Mouse (Mus musculus) thymus, adult 2 months (tissue): ENCODE measurements around the gene Lpar3. TPM values are rescaled to one million over a fixed set of nuclear protein-coding genes. Genes with fewer than 3 reads are reported as not detected.

Experiments used
- DNase-seq: peaks from one replicate; pipeline ENCODE4 v3.0.0; 2021
- H3K27ac ChIP-seq: fragments of 200-500 bp; 2 replicates; pipeline ENCODE4 v1.5.1; 2012; ENCODE audit warnings: low read length, control low read depth; ENCODE audit not compliant: control insufficient read depth, insufficient read depth
- H3K27me3 ChIP-seq: fragments of 200-500 bp; 2 replicates; pipeline ENCODE4 v1.6.1; 2012; ENCODE audit warnings: mild to moderate bottlenecking, low read length, moderate library complexity, mixed read lengths; ENCODE audit not compliant: control insufficient read depth, insufficient read depth
- H3K36me3 ChIP-seq: fragments of 200-500 bp; 2 replicates; pipeline ENCODE4 v1.6.1; 2012; ENCODE audit warnings: mild to moderate bottlenecking, low read length, moderate library complexity; ENCODE audit not compliant: control insufficient read depth, insufficient read depth
- H3K4me1 ChIP-seq: fragments of 200-500 bp; replicated peaks from 2 replicates; pipeline ENCODE4 v1.6.1; 2012; ENCODE audit warnings: low read length; ENCODE audit not compliant: control insufficient read depth, insufficient read depth
- H3K4me3 ChIP-seq: fragments of 200-500 bp; 2 replicates; pipeline ENCODE4 v1.5.1; 2012; ENCODE audit warnings: mild to moderate bottlenecking, low read length, control low read depth, moderate library complexity; ENCODE audit not compliant: control insufficient read depth, insufficient read depth
- CTCF ChIP-seq: fragments of 200-500 bp; IDR thresholded peaks from 2 replicates; pipeline ENCODE4 v1.5.1; 2012; ENCODE audit warnings: mild to moderate bottlenecking, control low read depth, low read length, moderate library complexity, borderline replicate concordance; ENCODE audit not compliant: control insufficient read depth, poor library complexity, insufficient read depth; ENCODE audit errors: extremely low read depth
- POLR2A ChIP-seq: fragments of 200-500 bp; IDR thresholded peaks from 2 replicates; pipeline ENCODE4 v1.6.1; 2012; ENCODE audit warnings: mild to moderate bottlenecking, low read length, control low read depth, moderate library complexity; ENCODE audit not compliant: control insufficient read depth, poor library complexity, insufficient read depth; ENCODE audit errors: extremely low read depth
- WGBS: fragments of 180-500 bp; shearing (Covaris S2); methylation state at CpG from one replicate; pipeline ENCODE4 v1.1.7; 2018; 5-methylcytosine and 5-hydroxymethylcytosine counted together
- polyA plus RNA-seq: library from polyadenylated mRNA; depleted of rRNA; stranded (reverse); fragments of >200 nt; gene quantifications from 2 replicates; pipeline ENCODE4 v1.2.3, GENCODE M21; 2012

Gene Lpar3
- polyA plus RNA-seq, 1 experiment, result 2.3 TPM

DNA sequence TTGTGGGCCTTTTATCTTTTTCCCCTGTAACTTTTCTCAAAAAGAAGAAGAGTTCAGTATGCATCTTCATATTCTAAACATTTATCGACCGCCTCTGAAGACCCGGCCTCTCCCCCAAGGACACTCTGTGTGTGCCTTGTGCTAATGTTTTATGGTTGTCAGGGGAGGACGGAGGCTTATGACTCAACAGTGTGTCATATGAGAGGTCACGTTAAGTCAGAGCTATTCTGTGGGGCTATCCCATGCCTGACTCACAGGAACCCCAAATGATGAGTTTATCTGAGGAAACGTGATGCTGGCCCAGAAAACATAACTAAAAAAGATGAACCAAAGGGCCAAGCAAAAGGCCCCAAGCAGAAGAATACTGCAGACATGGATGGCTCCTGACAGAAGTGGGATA lies 31.0 kb downstream of the Lpar3 start:
- no peak for TF ChIP-seq CTCF
- TF ChIP-seq POLR2A, result no peak
- Histone ChIP-seq H3K4me3 (no peak overlapping the region), H3K27ac (no peak overlapping the region), H3K36me3 (no peaks in the 10 kb centered on the region), H3K4me1 (no peaks in the 10 kb centered on the region), H3K27me3 (no peaks in the 10 kb centered on the region)
- WGBS, result 87% methylated on average over 6 of the region's 6 CpGs
- no peak for DNase-seq

DNA sequence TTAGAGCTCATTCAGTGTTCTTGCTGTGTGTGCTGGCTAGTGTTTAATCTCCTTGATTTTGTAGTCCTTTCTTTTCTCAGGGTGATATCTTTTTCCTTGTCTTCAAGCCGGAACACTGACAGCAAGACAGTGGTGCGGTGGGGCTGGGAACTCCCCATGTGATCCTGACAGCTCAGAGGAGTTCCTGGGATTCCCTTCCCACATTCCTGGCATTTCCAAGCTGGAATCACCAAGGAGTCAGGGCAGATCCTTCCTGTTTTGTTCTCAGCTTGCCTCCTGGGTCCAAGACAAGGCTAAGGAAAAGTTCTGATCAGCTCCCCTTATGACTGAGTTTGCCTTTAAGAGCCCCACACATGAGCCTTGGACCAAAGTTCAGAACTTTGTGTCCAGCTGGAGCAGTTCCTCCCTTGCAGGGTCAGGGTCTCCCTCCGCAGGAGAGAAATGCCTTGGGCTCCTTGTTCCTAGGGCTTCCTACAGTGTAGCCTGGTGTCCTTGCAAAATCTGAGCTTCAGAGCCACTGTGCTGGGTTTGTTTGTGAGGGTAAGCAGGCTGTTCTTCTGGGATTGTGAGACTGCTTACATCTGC lies 33.1 kb downstream of the Lpar3 start:
- WGBS, result 86% methylated on average over 3 of the region's 3 CpGs
- DNase-seq, result no peak
- no peaks in the 10 kb centered on the region for H3K27me3 ChIP-seq
- no peaks in the 10 kb centered on the region for H3K36me3 ChIP-seq
- H3K4me3 ChIP-seq, result no peak overlapping the region
- H3K4me1 ChIP-seq, result no peaks in the 10 kb centered on the region
- TF ChIP-seq CTCF, result no peak
- TF ChIP-seq POLR2A, result no peak
- H3K27ac ChIP-seq, result no peak overlapping the region

DNA sequence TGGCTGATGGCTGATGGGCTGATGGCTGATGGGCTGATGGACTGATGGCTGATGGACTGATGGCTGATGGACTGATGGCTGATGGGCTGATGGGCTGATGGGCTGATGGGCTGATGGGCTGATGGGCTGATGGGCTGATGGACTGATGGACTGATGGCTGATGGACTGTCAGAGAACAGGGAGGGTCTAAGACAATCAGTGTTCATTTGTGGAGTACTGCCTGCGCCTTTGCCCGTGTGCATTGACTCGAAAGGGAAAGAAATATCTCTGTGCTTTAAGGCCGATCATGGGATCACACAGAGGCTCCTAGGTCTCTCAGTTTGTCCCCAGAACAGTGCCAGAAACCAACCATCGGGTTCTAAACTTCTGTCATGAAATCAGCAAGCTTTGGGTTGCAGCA lies 34.4 kb downstream of the Lpar3 start:
- H3K36me3 ChIP-seq, result no peaks in the 10 kb centered on the region
- WGBS, result 93% methylated on average over 5 of the region's 5 CpGs
- H3K4me1 ChIP-seq, result no peaks in the 10 kb centered on the region
- no peak for DNase-seq
- no peak overlapping the region for H3K4me3 ChIP-seq
- H3K27ac ChIP-seq, result no peak overlapping the region
- no peaks in the 10 kb centered on the region for H3K27me3 ChIP-seq
- no peak for TF ChIP-seq POLR2A
- no peak for TF ChIP-seq CTCF

DNA sequence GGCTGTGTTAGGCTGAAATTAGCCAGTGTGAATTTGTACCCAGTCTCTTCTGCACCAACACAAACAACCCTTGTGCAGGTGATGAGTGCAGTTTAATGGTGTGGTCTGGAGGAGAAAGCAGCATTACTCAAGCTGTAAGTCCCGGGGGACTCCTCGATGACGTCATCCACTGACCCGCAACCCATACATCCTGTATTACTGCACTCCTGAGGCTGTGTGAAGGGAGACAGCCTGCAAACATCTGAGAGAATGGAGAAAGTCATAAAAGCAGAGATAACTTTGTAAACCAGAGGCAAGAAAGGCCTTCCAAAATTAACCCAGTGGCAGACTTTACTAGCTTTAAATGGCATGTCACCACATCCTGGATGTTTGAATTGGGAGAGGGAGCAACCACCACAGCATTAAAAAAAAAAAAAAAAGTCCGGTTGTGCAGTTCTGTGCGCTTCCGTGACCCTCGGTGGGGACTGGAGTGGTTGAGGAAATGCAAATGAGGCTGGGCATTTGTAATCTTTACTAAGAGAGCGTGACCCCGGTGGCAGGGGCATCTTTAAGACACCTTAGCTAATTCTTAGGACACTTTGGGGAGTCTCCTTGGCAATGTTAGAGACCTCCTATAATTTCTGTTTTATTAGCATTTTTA lies 36.8 kb downstream of the Lpar3 start:
- Histone ChIP-seq H3K36me3 (no peaks in the 10 kb centered on the region), H3K4me3 (no peak overlapping the region), H3K27ac (no peak overlapping the region), H3K27me3 (no peaks in the 10 kb centered on the region), H3K4me1 (no peaks in the 10 kb centered on the region)
- 15% methylated on average over 10 of the region's 10 CpGs for WGBS
- no peak for TF ChIP-seq POLR2A
- no peak for TF ChIP-seq CTCF
- DNase-seq, result no peak

DNA sequence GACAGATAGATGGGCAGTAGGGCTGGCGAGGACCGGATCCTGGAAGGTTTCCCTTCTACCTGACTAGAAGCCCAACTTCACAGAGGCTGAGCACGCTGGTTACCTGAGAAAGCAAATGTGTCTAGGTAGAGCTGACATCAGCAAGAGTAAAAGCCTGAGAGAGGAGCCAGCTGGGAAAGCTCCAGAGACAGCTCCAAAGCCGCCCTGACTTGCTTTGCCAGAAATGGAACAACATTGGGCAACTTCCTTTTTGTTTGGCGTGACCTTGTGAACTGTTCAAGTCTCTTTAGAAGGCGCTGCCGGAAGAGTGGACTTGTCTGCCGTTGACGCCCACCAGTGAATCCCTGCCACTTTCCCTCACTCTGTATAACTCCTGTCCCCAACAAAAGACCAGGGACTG lies 39.4 kb downstream of the Lpar3 start:
- Histone ChIP-seq H3K4me1 (no peaks in the 10 kb centered on the region), H3K27ac (no peak overlapping the region), H3K36me3 (no peaks in the 10 kb centered on the region), H3K4me3 (no peak overlapping the region), H3K27me3 (no peaks in the 10 kb centered on the region)
- TF ChIP-seq CTCF, result no peak
- no peak for TF ChIP-seq POLR2A
- DNase-seq, result no peak
- WGBS, result 82% methylated on average over 9 of the region's 9 CpGs

DNA sequence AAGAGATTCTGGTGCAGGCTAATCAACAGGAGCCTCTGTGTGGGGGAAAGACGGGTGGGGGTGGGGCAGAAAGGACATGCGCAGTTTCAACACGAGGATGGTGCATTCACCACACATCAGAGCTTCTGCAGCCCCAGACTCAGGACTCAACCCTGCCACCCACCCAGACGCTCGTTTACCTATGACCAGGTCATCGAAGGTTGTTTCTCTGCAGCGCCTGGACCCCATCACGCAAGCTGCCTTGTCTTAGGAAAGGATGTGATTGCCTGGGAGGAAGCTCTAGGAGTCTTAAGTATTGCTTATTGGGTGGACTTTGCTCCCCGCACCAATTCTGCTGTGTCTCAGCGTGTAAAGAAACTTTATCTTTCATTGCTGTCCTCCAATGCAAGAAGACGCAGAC lies 40.1 kb downstream of the Lpar3 start:
- WGBS, result 89% methylated on average over 11 of the region's 11 CpGs
- Histone ChIP-seq H3K4me1 (no peaks in the 10 kb centered on the region), H3K36me3 (no peaks in the 10 kb centered on the region), H3K27ac (no peak overlapping the region), H3K27me3 (no peaks in the 10 kb centered on the region), H3K4me3 (no peak overlapping the region)
- TF ChIP-seq POLR2A (no peak), CTCF (no peak)
- no peak for DNase-seq
